Comparison of ENCODE assay signal across 9 mouse cellular contexts in the genomic region with DNA sequence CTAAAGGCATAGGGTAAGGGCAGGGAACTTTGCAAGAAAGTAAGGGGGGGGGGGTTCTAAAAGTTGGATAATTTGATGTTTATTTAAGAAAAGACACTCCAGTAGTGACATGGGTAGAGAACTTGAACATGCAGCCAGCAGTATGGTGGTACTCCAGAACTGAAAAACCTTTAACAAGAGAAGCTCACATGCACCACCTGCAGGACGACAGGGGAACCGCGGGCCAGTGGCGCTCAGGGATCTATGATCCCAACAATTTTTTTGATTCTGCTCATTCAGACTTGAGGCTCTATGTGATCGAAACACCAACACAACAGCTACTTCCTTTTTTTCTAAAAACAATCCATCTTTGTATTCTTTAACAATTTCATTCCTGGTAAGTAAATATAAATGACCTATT.
DNase-seq lines count a peak whose midpoint lies in the region; ATAC-seq lines count a peak whose summit lies in the region.
"Had no signal": no experiment of that assay in that cellular context is flagged by ENCODE, and none has a peak within 500 bp of the region (broad histone marks: within the 10 kb centered on the region; RNA-seq: fewer than 3 reads in every experiment).

No protein-coding gene starts in this region.

- 31% methylated on average over 5 of the region's 5 CpGs for WGBS in hindbrain, embryonic 10.5 days
- WGBS in hindbrain, embryonic 13.5 days, result 41% methylated on average over 5 of the region's 5 CpGs
- WGBS in midbrain, embryonic 14.5 days, result 31% methylated on average over 5 of the region's 5 CpGs

- no peak overlapping the region for H3K4me3 ChIP-seq in hindbrain, embryonic 10.5 days
- no peak overlapping the region for H3K4me3 ChIP-seq in hindbrain, embryonic 13.5 days
- H3K4me3 ChIP-seq in midbrain, embryonic 14.5 days (replicated peaks; ENCODE audit: low read depth, low read length), result no peak overlapping the region
- H3K4me3 ChIP-seq: liver, embryonic 15.5 days had no signal

- H3K27ac ChIP-seq in hindbrain, embryonic 10.5 days, result no peak overlapping the region
- H3K27ac ChIP-seq in hindbrain, embryonic 13.5 days, result no peak overlapping the region
- H3K27ac ChIP-seq in midbrain, embryonic 14.5 days (replicated peaks; ENCODE audit: low read depth, low read length), result no peak overlapping the region
- H3K27ac ChIP-seq: liver, embryonic 15.5 days had no signal

- H3K9me3 ChIP-seq in hindbrain, embryonic 10.5 days, result no peaks in the 10 kb centered on the region
- no peaks in the 10 kb centered on the region for H3K9me3 ChIP-seq in hindbrain, embryonic 13.5 days
- no peaks in the 10 kb centered on the region for H3K9me3 ChIP-seq in midbrain, embryonic 14.5 days (ENCODE audit: control insufficient read depth, low read length)
- H3K9me3 ChIP-seq: liver, embryonic 15.5 days had no signal

- intact Hi-C loops in heart, postnatal 14 days (cut with DNase I), result loop anchor here (1.0 to 10.0 kb wide), 2 partner anchors 463 to 626 kb away; no protein-coding TSS in a partner anchor

- no peak overlapping the region for H3K9ac ChIP-seq in hindbrain, embryonic 13.5 days
- H3K9ac ChIP-seq in midbrain, embryonic 14.5 days (replicated peaks; ENCODE audit: low read length), result no peak overlapping the region
- H3K9ac ChIP-seq: liver, embryonic 15.5 days had no signal

- no peak for ATAC-seq in hindbrain, embryonic 13.5 days (ENCODE audit: low FRiP score)
- ATAC-seq in midbrain, embryonic 14.5 days (ENCODE audit: low FRiP score, low TSS enrichment), result no peak

- no peaks in the 10 kb centered on the region for H3K27me3 ChIP-seq in hindbrain, embryonic 10.5 days (ENCODE audit: insufficient read depth, poor library complexity, severe bottlenecking)
- no peaks in the 10 kb centered on the region for H3K27me3 ChIP-seq in hindbrain, embryonic 13.5 days
- no peaks in the 10 kb centered on the region for H3K27me3 ChIP-seq in midbrain, embryonic 14.5 days (ENCODE audit: control insufficient read depth, insufficient read depth, low read length)
- H3K27me3 ChIP-seq: liver, embryonic 15.5 days had no signal

- H3K4me2 ChIP-seq in hindbrain, embryonic 13.5 days, result no peak overlapping the region
- H3K4me2 ChIP-seq in midbrain, embryonic 14.5 days (ENCODE audit: low read length), result no peak overlapping the region
- H3K4me2 ChIP-seq: liver, embryonic 15.5 days had no signal

- H3K36me3 ChIP-seq in hindbrain, embryonic 10.5 days, result no peaks in the 10 kb centered on the region
- H3K36me3 ChIP-seq in hindbrain, embryonic 13.5 days, result no peaks in the 10 kb centered on the region
- no peaks in the 10 kb centered on the region for H3K36me3 ChIP-seq in midbrain, embryonic 14.5 days (ENCODE audit: control insufficient read depth, insufficient read depth, low read length)
- H3K36me3 ChIP-seq: liver, embryonic 15.5 days had no signal

- H3K4me1 ChIP-seq in hindbrain, embryonic 10.5 days (replicated peaks), result no peaks in the 10 kb centered on the region
- no peaks in the 10 kb centered on the region; the same call in 1 of the 2 replicates for H3K4me1 ChIP-seq in hindbrain, embryonic 13.5 days (replicated peaks)
- no peaks in the 10 kb centered on the region for H3K4me1 ChIP-seq in midbrain, embryonic 14.5 days (ENCODE audit: control insufficient read depth, insufficient read depth, low read length)
- H3K4me1 ChIP-seq: liver, embryonic 15.5 days had no signal

- peak; percentile 63 for DNase-seq in hindbrain, embryonic 10.5 days (ENCODE audit: low spot score)
- DNase-seq in adrenal gland, adult 18-20 months (ENCODE audit: low spot score in 2 of 2), result peak; percentile 65 to 77
- DNase-seq in embryo, embryonic 10 days (ENCODE audit: low spot score), result peak; percentile 67
- DNase-seq in heart, postnatal 14 days, result peak; percentile 58 to 79
- peak; percentile 17 for DNase-seq in left cerebral cortex, adult 11 months (ENCODE audit: low spot score)
- DNase-seq in midbrain, embryonic 14.5 days, result peak; percentile 73
- DNase-seq in testis, postnatal 10 days (ENCODE audit: low spot score), result peak; percentile 87

Comparison
In these comparisons a context has a peak if more than half of its experiments do, and no peak if none do; other contexts are left out.
1. DNase-seq: peak in every context shown above with its lines; median percentile 87 in testis, postnatal 10 days; 73 in midbrain, embryonic 14.5 days; 71 in adrenal gland, adult 18-20 months; 68 in heart, postnatal 14 days; 67 in embryo, embryonic 10 days; 63 in hindbrain, embryonic 10.5 days; 17 in left cerebral cortex, adult 11 months.